Mouse (Mus musculus): ENCODE data around the gene Chrne. TPM values are rescaled to one million over a fixed set of nuclear protein-coding genes. Genes with fewer than 3 reads are reported as not detected.

The Chrne gene
- total RNA-seq, 4 experiments from 2014 or later = not detected

GRCm38 (mm10) chr11:70628431-70628830, 9.4 kb upstream of the Chrne start:
- DNase-seq (ENCODE audit: low spot score) = no peak

DNA sequence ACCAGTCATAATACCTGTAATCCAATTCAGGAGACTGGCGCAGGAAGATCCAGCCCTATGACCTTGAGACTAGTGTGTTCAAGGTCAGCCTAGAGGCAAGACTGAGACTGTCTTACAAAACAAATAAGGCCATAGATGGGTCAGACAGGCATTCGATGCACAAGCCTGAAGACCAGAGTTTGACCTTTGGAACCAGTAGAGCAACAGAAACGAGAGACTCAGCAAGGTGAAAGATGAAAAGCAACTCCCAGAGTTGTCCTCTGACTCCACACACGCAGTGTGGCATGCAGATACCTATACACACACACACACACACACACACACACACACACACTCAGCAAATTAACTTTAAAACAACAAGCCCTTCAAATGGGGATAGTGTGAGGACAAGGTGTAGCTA, 7.9 kb upstream of the Chrne start:
- DNase-seq (ENCODE audit: low spot score) = no peak

GRCm38 (mm10) chr11:70625473-70625872, 6.5 kb upstream of the Chrne start:
- no peak for DNase-seq (ENCODE audit: low spot score)

- DNase-seq (ENCODE audit: low spot score) = no peak
These were observed 4.2 kb upstream of the Chrne start for GRCm38 (mm10) chr11:70623053-70623742.

DNA sequence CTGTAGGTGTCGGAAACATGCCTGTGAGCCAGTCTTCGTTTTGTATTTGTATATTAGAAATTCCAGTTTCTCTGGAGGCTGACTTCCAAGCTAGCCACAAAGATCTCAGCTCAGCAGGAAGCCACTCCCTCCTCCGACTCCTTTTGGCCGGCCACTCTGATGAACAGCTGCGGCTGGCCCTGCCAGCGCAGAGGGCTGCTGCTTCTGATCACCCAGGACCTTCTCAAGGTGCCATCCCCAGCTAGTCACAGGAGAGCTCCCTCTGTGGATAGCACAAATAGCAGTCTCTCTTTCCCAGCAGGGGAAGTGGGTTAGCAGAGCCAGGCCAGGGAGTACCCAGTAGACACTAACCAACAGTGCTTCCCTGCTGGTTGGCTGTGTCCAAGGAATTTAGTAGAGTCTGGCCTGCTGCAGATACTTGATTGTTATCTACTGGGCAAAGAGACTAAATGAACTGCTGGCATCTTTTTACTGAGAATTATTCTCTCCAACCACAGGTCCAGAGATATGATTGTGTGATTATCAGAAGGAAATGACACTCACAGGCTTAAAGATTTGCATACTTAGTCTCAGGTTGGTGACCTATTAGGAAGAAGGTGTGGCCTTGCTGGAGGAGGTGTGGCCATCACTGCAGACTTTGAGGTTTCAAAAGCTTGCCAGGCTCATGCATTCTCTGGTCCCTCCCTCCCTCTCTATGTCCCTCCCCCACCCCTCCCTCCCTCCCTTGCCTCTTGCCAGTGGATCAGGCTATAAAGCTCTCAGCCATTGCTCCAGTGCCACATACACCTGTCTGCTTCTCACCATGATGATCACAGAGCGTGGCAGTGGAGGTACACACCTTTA, 3.2 kb upstream of the Chrne start:
- DNase-seq (ENCODE audit: low spot score) = no peak

- DNase-seq (ENCODE audit: low spot score) = no peak
These were observed 3.4 kb downstream of the Chrne start, which contains the start of gene 4930544D05Rik for GRCm38 (mm10) chr11:70615516-70616093. 4930544D05Rik (plus strand) TSS chr11:70615848.

GRCm38 (mm10) chr11:70615074-70615473, 3.9 kb downstream of the Chrne start:
- peak; percentile 66 for DNase-seq (ENCODE audit: low spot score)

DNA sequence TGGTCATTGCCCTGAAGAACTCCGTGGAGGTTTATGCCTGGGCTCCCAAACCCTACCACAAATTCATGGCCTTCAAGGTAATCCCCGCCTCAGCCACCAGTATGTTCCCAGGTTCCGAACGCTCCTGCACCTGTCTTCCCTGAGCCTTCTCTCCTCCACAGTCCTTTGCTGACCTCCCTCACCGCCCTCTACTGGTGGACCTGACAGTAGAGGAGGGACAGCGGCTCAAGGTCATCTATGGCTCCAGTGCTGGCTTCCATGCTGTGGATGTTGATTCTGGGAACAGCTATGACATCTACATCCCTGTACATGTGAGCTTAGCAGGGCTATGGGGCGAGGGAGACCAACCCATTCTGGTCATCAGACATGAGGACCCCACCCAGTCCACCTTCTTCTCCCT, 6.5 kb downstream of the Chrne start:
- DNase-seq (ENCODE audit: low spot score) = no peak

DNA sequence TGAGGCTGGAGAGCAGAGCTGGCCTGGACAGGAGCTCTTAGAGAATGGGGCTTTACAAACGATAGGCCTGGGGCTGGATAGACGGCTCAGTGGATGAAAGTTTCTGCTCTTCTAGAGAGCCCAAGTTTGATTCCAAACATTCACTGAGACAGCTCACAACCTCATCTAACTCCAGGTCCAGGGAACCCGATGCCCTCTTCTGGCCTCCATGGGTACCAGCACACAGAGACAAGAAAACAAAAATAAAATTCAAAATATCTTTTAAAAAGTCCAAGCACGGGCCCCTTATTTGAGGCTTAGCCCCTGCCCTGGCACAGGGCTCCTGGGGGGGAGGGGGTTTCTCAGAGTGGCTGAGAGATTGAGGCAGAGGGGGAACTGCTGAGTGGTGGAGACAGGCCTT, 8.3 kb downstream of the Chrne start:
- DNase-seq (ENCODE audit: low spot score) = no peak

- DNase-seq (ENCODE audit: low spot score) = no peak
These were observed 10.5 kb downstream of the Chrne start for GRCm38 (mm10) chr11:70608381-70609066.

- no peak for DNase-seq (ENCODE audit: low spot score)
These were observed 11.4 kb downstream of the Chrne start for GRCm38 (mm10) chr11:70607611-70608010.

DNA sequence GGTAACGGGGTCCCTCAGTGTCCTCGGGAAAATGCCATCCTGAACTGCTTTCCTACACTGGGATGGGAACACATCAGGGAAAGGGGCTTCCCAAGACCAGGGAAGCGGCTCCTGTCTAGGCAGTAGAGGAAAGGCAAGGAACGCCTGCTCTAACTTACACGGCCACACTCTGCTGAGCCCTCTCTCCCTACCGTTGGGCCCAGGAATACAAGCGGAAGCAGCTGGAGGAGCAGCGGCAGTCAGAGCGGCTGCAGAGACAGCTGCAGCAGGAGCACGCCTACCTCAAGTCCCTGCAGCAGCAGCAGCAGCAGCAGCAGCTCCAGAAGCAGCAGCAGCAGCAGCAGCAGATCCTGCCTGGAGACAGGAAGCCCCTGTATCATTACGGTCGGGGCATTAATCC, 12.3 kb downstream of the Chrne start:
- DNase-seq (ENCODE audit: low spot score) = no peak

GRCm38 (mm10) chr11:70605024-70605566, 13.9 kb downstream of the Chrne start:
- DNase-seq (ENCODE audit: low spot score) = peak; percentile 81

- DNase-seq (ENCODE audit: low spot score) = no peak
These were observed 20.5 kb downstream of the Chrne start for GRCm38 (mm10) chr11:70598451-70598953.

DNA sequence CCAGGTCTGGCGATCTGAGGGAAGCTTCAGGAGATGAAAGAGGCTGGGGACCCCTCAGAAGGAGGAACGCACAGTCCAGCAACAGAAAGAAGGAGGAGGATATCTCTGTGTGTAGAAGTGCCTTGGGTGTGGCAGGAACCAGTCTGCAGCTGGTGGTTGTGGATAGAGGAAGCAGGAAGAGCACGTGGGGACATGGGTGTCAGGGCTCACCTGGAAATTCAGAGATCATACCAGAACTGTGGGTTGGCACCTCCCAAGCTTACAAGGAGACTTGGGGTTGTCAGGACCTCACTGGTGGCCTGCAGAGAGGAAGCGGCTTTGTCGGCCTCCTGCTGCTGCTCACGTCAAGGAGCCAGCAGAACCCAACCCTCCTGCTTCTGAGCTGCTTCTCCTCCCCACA, 21.7 kb downstream of the Chrne start:
- DNase-seq (ENCODE audit: low spot score) = no peak

DNA sequence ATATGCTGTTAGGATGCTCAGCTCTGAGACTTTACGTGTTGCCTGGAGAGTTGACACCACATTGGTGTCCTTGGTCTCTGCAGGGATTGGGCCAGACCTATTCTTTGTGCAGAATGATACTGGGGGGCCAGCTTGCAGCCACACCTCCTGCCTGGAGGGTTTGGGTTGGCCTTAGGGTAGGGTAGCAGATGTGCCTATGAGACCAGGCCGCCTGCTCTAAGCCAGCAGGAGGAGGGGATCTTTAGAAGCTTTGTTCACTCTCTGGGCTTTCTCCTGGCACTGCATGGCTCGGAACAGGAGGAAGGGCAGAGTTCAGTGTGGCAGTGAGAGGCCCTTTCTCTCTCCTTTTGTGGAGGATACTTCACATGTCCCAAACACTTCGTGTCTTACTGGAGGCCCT, 22.9 kb downstream of the Chrne start:
- no peak for DNase-seq (ENCODE audit: low spot score)

- peak; percentile 40 for DNase-seq (ENCODE audit: low spot score)
These were observed 23.4 kb downstream of the Chrne start for GRCm38 (mm10) chr11:70595638-70596037.

DNA sequence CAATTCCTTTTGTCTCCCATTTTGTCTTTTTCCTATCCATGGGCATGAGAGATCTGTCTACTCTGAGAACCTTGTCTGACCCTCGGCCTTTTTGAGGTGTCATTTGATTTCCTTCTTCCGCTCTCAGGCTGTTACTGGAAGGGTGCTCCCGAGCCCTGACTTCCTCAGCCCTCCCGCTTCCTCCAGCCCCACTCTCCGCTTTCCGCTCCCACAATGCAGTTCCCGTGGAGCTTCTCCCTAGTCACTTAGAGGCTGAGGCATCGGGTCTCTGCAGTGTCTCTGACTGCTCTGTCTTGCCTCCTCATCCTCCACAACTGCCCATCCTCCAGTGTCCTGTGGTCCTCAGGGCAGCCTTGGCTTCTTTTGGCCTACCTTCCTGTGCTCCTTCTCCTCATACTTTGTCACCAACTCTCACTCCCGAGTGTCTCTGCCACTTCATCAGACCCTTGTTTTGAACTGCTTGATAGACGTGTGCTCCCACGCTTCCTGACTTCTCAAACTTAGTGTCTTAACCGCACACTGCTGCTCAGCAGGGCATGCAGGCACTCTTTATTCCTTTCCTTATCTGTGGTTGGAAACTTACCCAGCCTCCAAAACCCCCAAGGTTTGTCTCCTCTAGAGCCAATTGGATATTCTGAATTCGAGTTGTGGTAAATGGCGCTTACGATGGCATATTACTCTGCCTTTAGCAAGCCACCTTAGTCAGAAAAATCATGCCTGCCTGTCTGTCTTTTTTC, 24.6 kb downstream of the Chrne start:
- peak; percentile 73 for DNase-seq (ENCODE audit: low spot score)

DNA sequence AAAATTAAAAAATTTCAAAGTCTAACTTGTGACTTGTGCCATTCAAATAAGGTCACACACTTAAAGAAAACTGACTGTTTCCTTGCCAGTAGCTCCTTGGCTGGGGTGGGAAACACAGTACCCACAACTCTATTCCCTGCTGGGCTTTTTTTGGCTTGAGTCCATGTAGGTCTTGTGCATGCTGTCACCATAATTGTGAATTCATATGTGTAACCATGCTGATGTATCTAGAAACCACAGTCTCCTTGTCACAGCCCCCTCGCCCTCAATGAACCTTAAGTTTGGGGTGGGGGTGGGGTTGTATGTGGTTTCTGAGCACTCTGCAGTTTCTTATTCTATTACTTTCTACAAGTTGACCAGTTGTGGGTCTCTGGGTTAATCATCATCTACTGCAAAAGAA, 27.3 kb downstream of the Chrne start:
- no peak for DNase-seq (ENCODE audit: low spot score)

GRCm38 (mm10) chr11:70586954-70587353, 32.1 kb downstream of the Chrne start:
- DNase-seq (ENCODE audit: low spot score) = no peak

DNA sequence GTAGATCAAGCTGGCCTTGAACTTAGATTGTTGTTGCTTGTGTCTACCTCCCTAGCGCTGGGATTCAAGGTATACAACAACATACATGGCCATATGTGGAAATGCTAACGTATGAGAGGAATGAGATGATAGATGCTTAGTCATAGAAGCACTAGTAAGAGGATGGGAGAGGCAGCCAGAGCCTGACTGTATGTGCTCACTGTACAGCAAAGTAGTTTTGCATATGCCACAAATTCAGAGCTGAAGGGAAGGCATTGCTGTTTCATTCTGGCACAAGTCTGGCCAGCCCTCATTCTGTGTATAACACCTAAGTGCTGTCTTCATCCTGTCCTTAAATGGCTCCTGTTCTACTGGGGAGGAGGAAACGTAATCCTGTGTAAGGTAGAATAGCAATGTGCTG, 32.8 kb downstream of the Chrne start:
- DNase-seq (ENCODE audit: low spot score) = no peak

Data from heart, adult 8-10 months (tissue).